Mouse (Mus musculus) layer of hippocampus, postnatal 25 days (tissue): Measurements from ENCODE around the gene Apobec1. TPM values are rescaled to one million over a fixed set of nuclear protein-coding genes. Genes with fewer than 3 reads are reported as not detected.
"Not testable (repeated sequence)": the region's sequence is repeated elsewhere in the genome, so short reads cannot be mapped to it uniquely, and the experiment has no call there.

Experiments
- DNase-seq, 2 experiments: peaks; one replicate each; pipeline ENCODE4 v3.0.0; 2022; ENCODE audit warnings: mixed read lengths in 2 of 2, low spot score in 1 of 2; ENCODE audit errors: extremely low spot score in 1 of 2
- total RNA-seq, 2 experiments: library from RNA; stranded (reverse); gene quantifications; 2 replicates each; pipeline ENCODE4 v1.2.3; 2021

The Apobec1 gene
- total RNA-seq, 2 experiments from 2014 or later, result 1.7 to 2.9 TPM

- no peak for DNase-seq
These were observed 3.2 kb upstream of the Apobec1 start for GRCm38 (mm10) chr6:122605483-122605882.

- DNase-seq, result no peak
These were observed 2.0 kb upstream of the Apobec1 start for GRCm38 (mm10) chr6:122604260-122604659.

GRCm38 (mm10) chr6:122602992-122603322 is 713 bp upstream of the Apobec1 start:
- DNase-seq, result no peak

- DNase-seq, result no peak
These were observed 629 bp downstream of the Apobec1 start for GRCm38 (mm10) chr6:122601615-122602014.

- no peak for DNase-seq
These were observed 1.2 kb downstream of the Apobec1 start for GRCm38 (mm10) chr6:122601031-122601430.

- DNase-seq, result no peak
These were observed 2.1 kb downstream of the Apobec1 start for GRCm38 (mm10) chr6:122600066-122600646.

- no peak for DNase-seq
These were observed 3.0 kb downstream of the Apobec1 start for GRCm38 (mm10) chr6:122599054-122599737.

- DNase-seq, result no peak
These were observed 3.8 kb downstream of the Apobec1 start for GRCm38 (mm10) chr6:122598436-122598835.

GRCm38 (mm10) chr6:122598014-122598413 is 4.2 kb downstream of the Apobec1 start:
- DNase-seq, result no peak

GRCm38 (mm10) chr6:122596608-122597007 is 5.6 kb downstream of the Apobec1 start:
- no peak for DNase-seq

- no peak for DNase-seq
These were observed 6.6 kb downstream of the Apobec1 start for GRCm38 (mm10) chr6:122595637-122596036.

- DNase-seq, result no peak
These were observed 9.3 kb downstream of the Apobec1 start for GRCm38 (mm10) chr6:122592905-122593304.

GRCm38 (mm10) chr6:122591027-122591758 is 11.1 kb downstream of the Apobec1 start:
- no peak for DNase-seq

- no peak for DNase-seq
These were observed 23.2 kb downstream of the Apobec1 start for GRCm38 (mm10) chr6:122579086-122579485.

GRCm38 (mm10) chr6:122577030-122577429 is 25.2 kb downstream of the Apobec1 start:
- no peak for DNase-seq

GRCm38 (mm10) chr6:122575037-122575436 is 27.2 kb downstream of the Apobec1 start:
- DNase-seq, result not testable (repeated sequence)

- DNase-seq, result no peak
These were observed 30.7 kb downstream of the Apobec1 start for GRCm38 (mm10) chr6:122571617-122571959.

GRCm38 (mm10) chr6:122570695-122571616 is 31.3 kb downstream of the Apobec1 start:
- no peak for DNase-seq

- DNase-seq, result no peak
These were observed 32.5 kb downstream of the Apobec1 start for GRCm38 (mm10) chr6:122569762-122570161.

- no peak for DNase-seq
These were observed 33.1 kb downstream of the Apobec1 start for GRCm38 (mm10) chr6:122569113-122569512.
